Mouse (Mus musculus): Measurements from ENCODE around the gene Olfr1290. TPM values are rescaled to one million over a fixed set of nuclear protein-coding genes. Genes with fewer than 3 reads are reported as not detected.

Olfr1290 gene
- total RNA-seq (2021), result not detected
- long read RNA-seq, experiment 1, result 0 reads
- long read RNA-seq, experiment 2, result 0 reads

DNA sequence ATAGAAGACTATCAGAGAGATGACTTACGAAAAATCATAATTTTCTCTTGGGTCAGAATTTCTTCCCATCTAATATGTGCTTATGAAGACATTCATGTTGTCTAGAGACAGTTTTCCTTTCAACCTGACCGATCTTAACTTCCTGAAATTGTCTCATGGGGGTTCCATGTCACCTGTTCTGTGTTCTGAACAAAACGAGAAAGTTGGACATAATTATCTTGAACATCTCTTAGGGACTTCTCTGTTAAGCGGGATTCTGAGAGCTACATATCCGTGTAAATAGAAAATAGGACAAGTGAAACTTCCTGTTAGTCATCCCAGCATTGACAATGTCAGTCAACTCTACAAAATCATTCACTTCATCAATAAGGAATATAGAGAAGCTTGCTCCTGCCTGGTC lies at the start of gene Olfr1290:
Gene Olfr1290 (minus strand): TSS at position 101 of the 400 bp plus-strand sequence.
- DNase-seq (ENCODE audit: low spot score in 2 of 2), result no peak

- no peak for DNase-seq (ENCODE audit: low spot score in 2 of 2)
Measured at GRCm38 (mm10) chr2:111540191-111540590, 46.6 kb upstream of the Olfr1290 start, which contains the start of gene Olfr1294. Olfr1294 (minus strand) TSS chr2:111540291.

DNA sequence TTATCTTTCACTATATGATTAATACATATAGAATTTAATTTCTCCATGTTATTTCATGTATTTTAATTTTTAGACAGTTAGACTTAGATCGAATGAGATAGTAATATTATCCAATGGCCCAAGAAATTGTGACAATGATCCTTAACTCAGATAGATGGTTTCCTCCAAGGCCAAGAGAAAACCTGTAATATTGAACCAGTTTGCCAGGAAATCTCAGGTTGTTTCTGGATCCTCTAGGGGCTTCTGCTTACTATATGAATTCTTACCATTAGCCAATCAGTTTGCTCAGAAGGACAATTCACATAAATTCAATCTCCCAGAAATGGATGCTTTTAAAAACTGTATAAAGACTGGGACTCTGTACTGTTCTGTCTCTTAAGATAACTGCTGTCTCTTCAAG lies 31.3 kb upstream of the Olfr1290 start, which contains the start of gene Olfr1293-ps:
Gene Olfr1293-ps (plus strand): TSS at position 301 of the 400 bp plus-strand sequence.
- no peak for DNase-seq (ENCODE audit: low spot score in 2 of 2)

DNA sequence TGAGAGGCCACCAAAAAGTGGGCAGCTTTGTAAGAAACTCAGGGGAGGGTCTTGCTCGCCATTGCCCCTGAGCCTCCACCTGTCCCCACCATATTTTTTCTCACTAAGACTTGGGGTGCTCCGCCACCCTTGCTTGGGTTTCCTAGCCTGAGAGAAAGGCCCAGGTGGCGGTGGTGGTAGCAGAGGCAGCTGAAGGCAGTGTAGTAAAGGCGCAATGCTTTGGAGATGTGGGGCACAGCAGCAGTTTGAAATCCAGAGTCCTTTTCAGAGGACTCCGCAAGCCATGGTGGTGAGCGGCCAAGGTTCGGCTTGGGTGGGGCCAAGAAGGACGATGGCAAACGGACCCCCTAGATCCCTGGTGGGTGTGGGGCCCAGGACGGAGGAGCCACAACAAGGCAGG lies 23.8 kb upstream of the Olfr1290 start:
- DNase-seq (ENCODE audit: low spot score in 2 of 2), result no peak

- no peak for DNase-seq (ENCODE audit: low spot score in 2 of 2)
Measured at GRCm38 (mm10) chr2:111496880-111497279, 3.3 kb upstream of the Olfr1290 start, which contains the start of gene Olfr1291-ps1. Olfr1291-ps1 (plus strand) TSS chr2:111497180.

DNA sequence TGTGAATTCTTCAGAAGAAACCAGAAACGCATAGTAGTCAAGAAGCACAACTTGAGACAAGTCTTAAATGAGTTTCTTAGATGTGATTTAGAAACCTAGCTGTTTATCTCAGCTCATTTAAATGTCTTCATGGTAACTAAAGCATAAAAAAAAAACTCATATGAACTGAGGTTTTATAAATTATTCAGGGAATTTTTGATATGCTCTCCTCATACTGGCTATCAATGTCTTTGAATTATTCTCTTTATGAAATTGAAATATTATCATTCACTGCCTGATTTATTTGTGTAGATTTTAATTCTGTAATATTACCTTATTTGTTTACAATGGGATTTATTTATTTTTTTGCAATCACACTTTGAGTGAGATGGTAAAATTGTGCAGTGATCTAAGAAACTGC lies 13.1 kb downstream of the Olfr1290 start, which contains the start of gene Olfr1289:
Gene Olfr1289 (plus strand): TSS at position 301 of the 400 bp plus-strand sequence.
- DNase-seq (ENCODE audit: low spot score in 2 of 2), result no peak

DNA sequence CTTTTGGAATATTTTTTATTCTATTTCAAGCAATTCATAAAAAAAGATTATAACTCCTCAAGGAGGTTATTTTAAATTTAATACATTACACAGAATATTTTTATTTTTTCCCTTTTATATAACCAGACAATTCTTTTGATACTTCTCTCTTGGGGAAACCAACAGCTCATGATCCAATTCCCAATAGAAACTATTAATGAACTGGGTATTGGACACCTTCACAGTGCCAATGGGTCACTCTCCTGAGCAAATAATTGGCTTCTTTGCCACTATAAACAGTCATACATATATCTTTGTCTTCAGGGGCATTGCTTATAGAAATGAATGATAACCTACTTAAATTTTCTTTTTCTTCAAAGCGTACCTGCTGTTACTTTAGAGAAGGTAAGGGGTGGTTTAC lies 19.8 kb downstream of the Olfr1290 start, which contains the start of gene Olfr1288:
Gene Olfr1288 (plus strand): TSS at position 301 of the 400 bp plus-strand sequence.
- no peak for DNase-seq (ENCODE audit: low spot score in 2 of 2)

- no peak for DNase-seq (ENCODE audit: low spot score in 2 of 2)
Measured at GRCm38 (mm10) chr2:111448842-111449241, 44.8 kb downstream of the Olfr1290 start, which contains the start of gene Olfr1287. Olfr1287 (plus strand) TSS chr2:111449142.

Other genes with a start within 250 kb of the Olfr1290 start
- gene Olfr1276, start 239.3 kb downstream of the Olfr1290 start, total RNA-seq (2021), result not detected
- not detected for gene Olfr1277, start 219.7 kb downstream of the Olfr1290 start, total RNA-seq (2021)
- gene Olfr1278, start 203.7 kb downstream of the Olfr1290 start, total RNA-seq (2021), result not detected
- not detected for gene Olfr1279, start 193.2 kb downstream of the Olfr1290 start, total RNA-seq (2021)
- not detected for gene Olfr1280, start 179.8 kb downstream of the Olfr1290 start, total RNA-seq (2021)
- gene Olfr1281, start 167.3 kb downstream of the Olfr1290 start, total RNA-seq (2021), result not detected
- not detected for gene Olfr1282, start 157.8 kb downstream of the Olfr1290 start, total RNA-seq (2021)
- gene Olfr1283, start 127.0 kb downstream of the Olfr1290 start, total RNA-seq (2021), result not detected
- not detected for gene Olfr1284, start 118.3 kb downstream of the Olfr1290 start, total RNA-seq (2021)
- gene Olfr1286, start 70.7 kb downstream of the Olfr1290 start, total RNA-seq (2021), result not detected
- not detected for gene Olfr1287, start 44.7 kb downstream of the Olfr1290 start, total RNA-seq (2021)
- gene Olfr1288, start 19.7 kb downstream of the Olfr1290 start, total RNA-seq (2021), result not detected
- not detected for gene Olfr1289, start 13.0 kb downstream of the Olfr1290 start, total RNA-seq (2021)
- gene Olfr1291-ps1, start 3.4 kb upstream of the Olfr1290 start, total RNA-seq (2021), result not detected
- gene Olfr1293-ps, start 31.4 kb upstream of the Olfr1290 start, total RNA-seq (2021), result not detected
- not detected for gene Olfr1294, start 46.5 kb upstream of the Olfr1290 start, total RNA-seq (2021)
- gene Olfr1295, start 75.9 kb upstream of the Olfr1290 start, total RNA-seq (2021), result not detected
- not detected for gene Olfr1297, start 132.7 kb upstream of the Olfr1290 start, total RNA-seq (2021)
- gene Olfr1298, start 155.4 kb upstream of the Olfr1290 start, total RNA-seq (2021), result not detected
- gene Olfr1299, start 167.6 kb upstream of the Olfr1290 start, total RNA-seq (2021), result not detected